Mouse (Mus musculus) layer of hippocampus, adult 2 months (tissue): ENCODE data around the gene Rab3a. TPM values are rescaled to one million over a fixed set of nuclear protein-coding genes. Genes with fewer than 3 reads are reported as not detected.
A peak's percentile ranks its signal among the peaks of the same experiment; 100 is the strongest.

Experiments used
- DNase-seq, 2 experiments: peaks; one replicate each; pipeline ENCODE4 v3.0.0; 2022; ENCODE audit warnings: low spot score in 2 of 2
- H3K27ac ChIP-seq: fragments of 200-600 bp; 2 replicates; pipeline ENCODE4 v1.8.1; 2022
- H3K4me3 ChIP-seq: fragments of 200-600 bp; 2 replicates; pipeline ENCODE4 v1.8.1; 2022; ENCODE audit warnings: mild to moderate bottlenecking
- CTCF ChIP-seq: fragments of 200-600 bp; conservative IDR thresholded peaks from 2 replicates; pipeline ENCODE4 v1.8.1; 2022; ENCODE audit warnings: antibody characterized with exemption, mild to moderate bottlenecking, moderate library complexity
- microRNA-seq, 2 experiments: library from miRNA; unstranded; fragments of <30 nt; microRNA quantifications; one replicate each; pipeline ENCODE4 v1.2.0; 2021
- total RNA-seq, 2 experiments: library from RNA; stranded (reverse); gene quantifications; 2 replicates each; pipeline ENCODE4 v1.2.3; 2021

Gene Rab3a
- total RNA-seq, 2 experiments from 2014 or later: 775 to 798 TPM

DNA sequence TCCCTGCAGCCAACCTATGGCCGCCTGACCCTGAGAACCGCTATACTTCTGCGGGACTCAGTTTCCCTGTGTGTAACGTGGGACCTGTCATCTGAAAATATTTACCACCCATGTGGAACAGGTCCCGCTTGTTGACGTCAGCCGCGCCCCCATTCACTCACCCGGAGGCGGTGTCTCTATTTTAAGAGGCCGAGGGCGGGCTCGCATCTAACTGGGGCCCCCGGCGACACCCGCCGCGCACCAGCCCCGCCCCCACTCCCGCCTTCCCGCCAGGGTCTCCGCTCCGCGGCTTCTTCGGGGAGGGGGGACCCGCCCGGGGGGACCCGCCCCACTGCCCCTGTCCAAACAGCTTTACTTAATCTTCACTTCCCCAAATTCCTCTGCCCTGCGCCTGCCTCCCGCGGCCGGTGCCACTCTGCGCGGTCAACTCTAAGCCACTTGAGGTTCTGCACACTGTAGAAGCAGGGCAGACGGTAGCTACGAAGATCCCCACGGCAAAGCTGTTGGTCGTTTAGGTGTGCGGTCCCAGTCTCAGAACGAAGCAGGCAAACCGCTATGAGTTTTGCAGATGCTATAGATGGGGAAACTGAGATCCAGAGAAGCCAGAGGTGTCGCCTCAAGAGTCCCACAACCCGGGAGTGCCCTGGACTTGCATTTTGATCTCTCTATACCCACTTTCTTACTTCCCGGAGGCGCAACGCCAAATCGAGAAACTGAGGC, 49.4 kb downstream of the Rab3a start:
- Histone ChIP-seq H3K27ac (peak overlapping the region; percentile 99), H3K4me3 (peak overlapping the region; percentile 66)
- no peak for TF ChIP-seq CTCF
- DNase-seq: peak; percentile 70 to 75

- Histone ChIP-seq H3K27ac (peak within 1 kb of the TSS; percentile 99), H3K4me3 (peak within 1 kb of the TSS; percentile 66)
- peak; percentile 82 to 87 for DNase-seq
- TF ChIP-seq CTCF: no peak
Observed at GRCm38 (mm10) chr8:70804481-70805206, 50.2 kb downstream of the Rab3a start, which contains the start of gene Mast3. Gene Mast3, minus strand, starts transcription at chr8:70805054.

GRCm38 (mm10) chr8:70806541-70806940, 52.1 kb downstream of the Rab3a start:
- Histone ChIP-seq H3K4me3 (no peak overlapping the region), H3K27ac (peak overlapping the region; percentile 70)
- no peak for TF ChIP-seq CTCF
- DNase-seq: no peak

DNA sequence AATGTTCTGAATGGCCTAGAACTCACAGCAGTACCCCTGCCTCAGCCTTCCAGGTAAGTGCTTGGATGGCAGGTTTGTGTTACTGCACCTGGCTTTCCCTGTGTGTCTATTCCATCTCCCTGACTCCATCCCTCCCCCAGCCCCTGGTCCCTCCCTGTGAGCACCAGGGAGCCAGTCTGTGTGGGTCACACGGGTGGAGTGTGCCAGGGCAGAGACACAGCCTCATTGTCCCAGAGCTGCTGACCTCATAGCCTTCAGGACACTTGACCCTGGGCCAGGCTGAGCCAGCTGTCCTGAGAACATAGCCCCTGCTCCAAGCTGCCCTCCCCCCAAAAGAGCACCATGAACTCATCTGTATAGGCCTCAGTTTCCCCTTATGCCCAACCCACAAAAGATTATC, 52.8 kb downstream of the Rab3a start:
- Histone ChIP-seq H3K4me3 (no peak overlapping the region), H3K27ac (peak overlapping the region; percentile 70)
- no peak for DNase-seq
- TF ChIP-seq CTCF: no peak

DNA sequence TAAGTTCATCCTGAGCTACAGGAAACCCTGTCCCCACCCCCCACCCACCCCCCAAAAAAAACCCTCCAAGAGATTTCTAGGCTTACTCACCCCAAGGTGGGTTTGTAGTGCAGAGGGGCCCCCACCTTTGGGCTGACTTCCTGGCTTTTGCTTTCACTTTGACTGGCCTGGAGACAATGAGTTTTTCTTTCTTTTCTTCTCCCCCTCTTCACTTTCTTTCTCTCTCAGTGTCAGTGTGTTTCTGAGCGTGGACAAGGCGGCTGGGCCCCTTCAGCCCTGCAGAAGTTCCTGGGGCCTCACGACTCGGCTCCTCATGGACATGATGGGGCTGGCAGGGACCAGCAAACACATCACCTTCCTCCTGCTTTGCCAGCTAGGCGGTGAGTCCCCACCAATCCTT, 53.8 kb downstream of the Rab3a start, which contains the start of gene Il12rb1:
Gene Il12rb1 (plus strand): TSS at position 211 of the 400 bp plus-strand sequence.
- no peak for TF ChIP-seq CTCF
- no peak for DNase-seq
- no peak within 1 kb of the TSS for H3K4me3 ChIP-seq
- peak within 1 kb of the TSS; percentile 70 for H3K27ac ChIP-seq

Small RNA genes lying within 50 kb of the gene (microRNA-seq; reads per million reads assigned to microRNA genes)
- gene Mir7240: 62.6 to 63.3 reads per million in 2 experiments

Other genes with a start within 250 kb of the Rab3a start
- 10 to 100 TPM; 93.9 to 98.1 TPM for gene Rex1bd, start 247.9 kb upstream of the Rab3a start, total RNA-seq
- gene Uba52, start 243.9 kb upstream of the Rab3a start, total RNA-seq: 1,000 to 10,000 TPM in 1 of 2 experiments, 100 to 1,000 TPM in 1; 970 to 1,000 TPM
- gene Fkbp8, start 227.0 kb upstream of the Rab3a start, total RNA-seq: 100 to 1,000 TPM; 447 to 453 TPM
- gene Kxd1, start 226.7 kb upstream of the Rab3a start, total RNA-seq: 10 to 100 TPM; 37.2 to 40.7 TPM
- gene Ell, start 215.2 kb upstream of the Rab3a start, total RNA-seq: 10 to 100 TPM; 20.5 to 24.4 TPM
- 10 to 100 TPM; 41.4 to 46.4 TPM for gene Isyna1, start 160.3 kb upstream of the Rab3a start, total RNA-seq
- gene Ssbp4, start 145.8 kb upstream of the Rab3a start, total RNA-seq: 100 to 1,000 TPM; 274 to 297 TPM
- gene Lrrc25, start 138.5 kb upstream of the Rab3a start, total RNA-seq: under 1 TPM; 0.54 to 0.97 TPM
- gene Gdf15, start 122.2 kb upstream of the Rab3a start, total RNA-seq: under 1 TPM in 1 of 2 experiments, not detected in 1; 0.25 TPM
- 10 to 100 TPM; 25.4 to 29.1 TPM for gene Pgpep1, start 94.3 kb upstream of the Rab3a start, total RNA-seq
- gene Lsm4, start 81.4 kb upstream of the Rab3a start, total RNA-seq: 10 to 100 TPM; 58.2 to 61.8 TPM
- gene Jund, start 55.7 kb upstream of the Rab3a start, total RNA-seq: 100 to 1,000 TPM; 165 to 181 TPM
- gene Iqcn, start 51.2 kb upstream of the Rab3a start, total RNA-seq: under 1 TPM; 0.07 to 0.08 TPM
- not detected for gene Gm3336, start 36.1 kb upstream of the Rab3a start, total RNA-seq
- 1 to 10 TPM; 1.4 to 1.5 TPM for gene Pde4c, start 31.0 kb upstream of the Rab3a start, total RNA-seq
- gene Mpv17l2, start 6.3 kb downstream of the Rab3a start, total RNA-seq: 10 to 100 TPM; 36.5 to 42.7 TPM
- 100 to 1,000 TPM; 160 to 169 TPM for gene Pik3r2, start 22.0 kb downstream of the Rab3a start, total RNA-seq
- gene Mast3, start 50.4 kb downstream of the Rab3a start, total RNA-seq: 100 to 1,000 TPM; 468 to 473 TPM
- gene Il12rb1, start 53.8 kb downstream of the Rab3a start, total RNA-seq: 1 to 10 TPM in 1 of 2 experiments, under 1 TPM in 1; 0.61 to 1.1 TPM
- 10 to 100 TPM; 13.8 to 20.9 TPM for gene Arrdc2, start 85.0 kb downstream of the Rab3a start, total RNA-seq
- 10 to 100 TPM; 17.4 to 18.3 TPM for gene Kcnn1, start 108.6 kb downstream of the Rab3a start, total RNA-seq
- 10 to 100 TPM; 82.2 to 88.9 TPM for gene Ccdc124, start 119.3 kb downstream of the Rab3a start, total RNA-seq
- gene Slc5a5, start 138.1 kb downstream of the Rab3a start, total RNA-seq: 1 to 10 TPM; 5.9 to 8.0 TPM
- gene Rpl18a, start 142.7 kb downstream of the Rab3a start, total RNA-seq: 100 to 1,000 TPM; 698 to 704 TPM
- 10 to 100 TPM; 97.0 to 98.1 TPM for gene Map1s, start 151.3 kb downstream of the Rab3a start, total RNA-seq